In the genomic region with DNA sequence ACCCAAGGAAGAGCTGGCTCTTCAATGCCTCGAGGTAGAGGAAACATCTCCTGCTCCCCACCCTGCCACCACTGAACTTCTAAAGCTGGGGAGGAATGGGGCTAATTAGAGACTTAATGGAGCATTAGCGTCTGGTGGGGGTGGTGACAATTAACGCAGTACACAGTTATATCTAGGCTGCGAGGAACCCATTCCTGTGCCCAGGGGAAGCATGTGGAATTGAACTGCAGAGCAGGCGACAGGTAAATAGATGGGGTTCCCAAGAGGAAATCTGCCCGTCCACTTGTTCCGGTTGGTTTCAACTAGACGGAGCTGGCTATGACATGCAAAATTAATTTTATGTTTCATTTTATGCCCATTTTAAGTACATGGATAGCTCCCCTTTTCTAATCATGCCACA, we compare ENCODE assay signal across 32 mouse cellular contexts.
"Had no signal": no experiment of that assay in that cellular context is flagged by ENCODE, and none has a peak within 500 bp of the region (broad histone marks: within the 10 kb centered on the region; RNA-seq: fewer than 3 reads in every experiment).

No protein-coding gene starts in this region.

- H3K9ac ChIP-seq: limb, embryonic 12.5 days; limb, embryonic 13.5 days; limb, embryonic 15.5 days; liver, embryonic 12.5 days; liver, embryonic 13.5 days; liver, embryonic 14.5 days; liver, embryonic 15.5 days; liver, postnatal 0 days; lung, embryonic 14.5 days; lung, embryonic 15.5 days; midbrain, embryonic 12.5 days; midbrain, embryonic 13.5 days; midbrain, embryonic 15.5 days had no signal

- ATAC-seq: liver, embryonic 12.5 days; liver, postnatal 0 days; lung, postnatal 0 days; midbrain, embryonic 13.5 days; midbrain, embryonic 15.5 days; midbrain, embryonic 16.5 days had no signal

- H3K27me3 ChIP-seq: limb, embryonic 15.5 days; liver, embryonic 12.5 days; liver, embryonic 13.5 days; liver, embryonic 15.5 days; lung, embryonic 15.5 days; megakaryocyte, embryonic 14.5 days; midbrain, embryonic 12.5 days; midbrain, embryonic 13.5 days; midbrain, embryonic 15.5 days had no signal

- H3K9me3 ChIP-seq: limb, embryonic 10.5 days; limb, embryonic 12.5 days; limb, embryonic 13.5 days; limb, embryonic 15.5 days; liver, embryonic 12.5 days; liver, embryonic 13.5 days; liver, embryonic 15.5 days; lung, embryonic 15.5 days; megakaryocyte, embryonic 14.5 days; midbrain, embryonic 10.5 days; midbrain, embryonic 12.5 days; midbrain, embryonic 13.5 days; midbrain, embryonic 15.5 days had no signal

- H3K4me1 ChIP-seq: limb, embryonic 15.5 days; liver, embryonic 12.5 days; liver, embryonic 13.5 days; liver, embryonic 15.5 days; lung, embryonic 15.5 days; megakaryocyte, embryonic 14.5 days; midbrain, embryonic 12.5 days had no signal

- H3K4me2 ChIP-seq: limb, embryonic 12.5 days; limb, embryonic 13.5 days; limb, embryonic 15.5 days; liver, embryonic 11.5 days; liver, embryonic 12.5 days; liver, embryonic 13.5 days; liver, embryonic 15.5 days; lung, embryonic 14.5 days; lung, embryonic 15.5 days; midbrain, embryonic 11.5 days; midbrain, embryonic 12.5 days; midbrain, embryonic 13.5 days; midbrain, embryonic 15.5 days had no signal

- H3K36me3 ChIP-seq: limb, embryonic 10.5 days; limb, embryonic 12.5 days; limb, embryonic 13.5 days; limb, embryonic 15.5 days; liver, embryonic 12.5 days; liver, embryonic 13.5 days; liver, embryonic 15.5 days; lung, embryonic 15.5 days; midbrain, embryonic 10.5 days; midbrain, embryonic 12.5 days; midbrain, embryonic 13.5 days; midbrain, embryonic 15.5 days had no signal

- H3K27ac ChIP-seq: left cerebral cortex, adult 2 months; limb, embryonic 10.5 days; limb, embryonic 12.5 days; limb, embryonic 13.5 days; limb, embryonic 15.5 days; liver, embryonic 12.5 days; liver, embryonic 13.5 days; liver, embryonic 14.5 days; liver, embryonic 15.5 days; lung, embryonic 15.5 days; macrophage; midbrain, embryonic 10.5 days; midbrain, embryonic 12.5 days; midbrain, embryonic 13.5 days; midbrain, embryonic 15.5 days had no signal

- H3K4me3 ChIP-seq: left cerebral cortex, adult 2 months; limb, embryonic 10.5 days; limb, embryonic 12.5 days; limb, embryonic 13.5 days; limb, embryonic 15.5 days; liver, embryonic 12.5 days; liver, embryonic 13.5 days; liver, embryonic 15.5 days; lung, embryonic 15.5 days; megakaryocyte, embryonic 14.5 days; midbrain, embryonic 10.5 days; midbrain, embryonic 12.5 days; midbrain, embryonic 13.5 days; midbrain, embryonic 15.5 days; myocyte had no signal

- DNase-seq: left cerebral cortex, postnatal 4 days; liver; liver, embryonic 13.5 days; liver, postnatal 0 days; lung, adult 18-20 months; lung, adult 2 months; lung, embryonic 14.5 days; lung, postnatal 10 days; lung, postnatal 14 days; lung, postnatal 36 days; lung, postnatal 4 days; midbrain, embryonic 14.5 days had no signal
